Mouse (Mus musculus) left cerebral cortex, postnatal 4 days (tissue): Measurements from ENCODE around the gene Tex29. TPM values are rescaled to one million over a fixed set of nuclear protein-coding genes. Genes with fewer than 3 reads are reported as not detected.

Source experiments
- DNase-seq: peaks from one replicate; pipeline ENCODE4 v3.0.0-alpha.2; 2022
- intact Hi-C: fragments of 180-260 bp; cut with DNase I; formaldehyde crosslinking; loops from one replicate; pipeline ENCODE4 v1.15.1; 2025
- total RNA-seq, 2 experiments: library from RNA; stranded (reverse); gene quantifications; 2 replicates each; pipeline ENCODE4 v1.2.3; 2021

The Tex29 gene
- not detected for total RNA-seq

- DNase-seq, result no peak
- intact Hi-C loops, result no loop called here
Observed at GRCm38 (mm10) chr8:11840174-11840573, at the start of gene Tex29. Gene Tex29, plus strand, starts transcription at chr8:11840474.

DNA sequence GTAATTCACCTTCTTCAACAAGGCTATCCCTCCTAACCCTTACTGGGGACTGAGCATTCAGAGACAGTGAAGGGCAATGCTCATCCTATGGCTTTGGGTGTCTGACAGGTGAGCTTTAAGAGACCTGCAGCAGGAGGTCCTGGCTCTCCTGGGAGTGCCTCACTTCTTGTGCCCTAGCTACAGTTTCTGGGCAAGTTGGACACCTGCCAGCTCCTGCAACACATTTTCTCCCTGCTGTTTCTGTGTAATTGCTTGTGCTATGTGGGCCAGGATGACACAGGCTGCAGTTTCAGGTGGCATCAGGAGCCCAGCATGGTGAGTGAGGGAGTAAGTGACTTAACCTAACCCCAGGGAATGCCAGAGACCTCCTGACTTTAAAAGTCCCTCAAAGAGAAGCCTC, 45.3 kb upstream of the Tex29 start:
- DNase-seq, result peak; percentile 45

DNA sequence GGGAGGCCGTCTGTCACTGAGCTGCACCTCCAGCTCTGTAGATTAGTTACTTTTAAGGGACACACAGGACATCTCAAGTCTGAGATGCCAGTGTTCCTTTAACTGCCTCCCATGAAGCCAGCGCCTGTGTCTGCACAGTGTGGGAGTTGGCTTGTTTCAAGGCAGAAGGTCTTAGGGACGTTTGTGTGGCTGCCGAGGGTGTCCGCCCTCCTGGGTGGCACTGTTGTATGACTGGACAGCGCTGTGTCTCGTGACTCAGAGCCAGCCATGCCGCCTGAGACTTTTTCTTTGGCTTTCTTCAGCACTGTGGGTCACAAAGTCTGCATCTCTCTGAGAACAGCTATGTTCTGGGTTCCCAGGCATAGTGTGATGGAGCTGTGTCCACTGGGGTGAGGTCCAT, 43.1 kb upstream of the Tex29 start:
- intact Hi-C loops, result no loop called here
- peak; percentile 30 for DNase-seq

More for the DNA sequence above, 45.3 kb upstream of the Tex29 start:
- intact Hi-C loops, result no loop called here

DNA sequence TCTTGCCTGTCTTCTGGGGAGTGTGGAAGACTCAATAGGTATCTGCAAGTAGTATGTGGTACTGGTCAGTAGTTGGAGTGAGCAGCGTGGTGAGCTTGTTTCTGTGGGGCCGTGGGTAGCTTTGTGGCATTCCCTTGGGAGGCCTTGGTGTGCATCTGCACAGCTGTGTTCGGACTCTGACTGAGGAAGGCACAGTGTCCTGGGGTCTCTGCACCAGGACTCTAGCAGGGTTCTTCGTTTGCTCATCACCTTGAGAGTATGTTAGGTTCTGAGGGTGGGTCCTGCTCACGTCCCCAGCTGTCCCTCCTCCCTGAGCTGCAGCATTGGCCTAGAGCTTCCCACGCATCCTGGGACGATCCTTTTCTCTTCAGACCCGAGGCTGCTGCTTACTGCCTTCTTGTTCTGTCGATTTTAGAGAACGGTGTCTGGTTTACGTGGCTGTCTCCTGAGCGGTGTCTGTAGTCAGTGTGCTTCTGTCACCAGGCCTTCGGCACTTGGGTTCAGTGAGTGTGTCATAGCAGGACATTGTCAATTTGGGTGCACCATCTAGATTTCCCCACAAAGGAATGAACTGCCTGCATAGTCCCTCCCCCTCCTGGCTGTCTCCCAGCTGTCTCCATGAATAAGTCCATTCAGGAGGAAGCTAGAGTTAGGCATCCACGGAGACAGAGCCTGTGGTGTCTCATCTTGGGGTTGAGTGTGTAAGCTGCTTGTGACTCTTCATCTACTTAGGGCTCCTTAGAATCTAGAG, 42.4 kb upstream of the Tex29 start:
- peak; percentile 78 for DNase-seq
- intact Hi-C loops, result no loop called here

GRCm38 (mm10) chr8:11798480-11798867, 41.8 kb upstream of the Tex29 start:
- intact Hi-C loops, result no loop called here
- no peak for DNase-seq

DNA sequence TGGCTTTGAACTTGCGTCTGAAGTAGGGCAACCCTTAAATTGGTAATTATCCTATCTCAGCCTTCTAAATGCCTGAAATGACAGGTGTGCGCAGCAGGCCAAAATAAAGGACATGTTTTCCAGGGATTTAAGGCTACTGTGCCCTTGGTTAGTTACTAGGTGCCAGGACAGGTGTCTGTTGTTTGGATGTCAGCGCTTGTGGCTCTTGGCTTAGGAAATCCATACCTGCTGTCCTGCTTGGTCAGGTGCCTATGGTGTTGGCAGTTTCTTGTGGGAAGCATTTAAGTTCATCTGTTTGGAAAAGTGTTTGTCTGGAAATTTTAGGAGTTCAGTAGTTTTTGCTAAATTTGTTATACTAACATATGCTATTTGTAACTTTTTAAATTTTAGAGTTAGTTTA, 41.2 kb upstream of the Tex29 start:
- intact Hi-C loops, result no loop called here
- DNase-seq, result no peak

DNA sequence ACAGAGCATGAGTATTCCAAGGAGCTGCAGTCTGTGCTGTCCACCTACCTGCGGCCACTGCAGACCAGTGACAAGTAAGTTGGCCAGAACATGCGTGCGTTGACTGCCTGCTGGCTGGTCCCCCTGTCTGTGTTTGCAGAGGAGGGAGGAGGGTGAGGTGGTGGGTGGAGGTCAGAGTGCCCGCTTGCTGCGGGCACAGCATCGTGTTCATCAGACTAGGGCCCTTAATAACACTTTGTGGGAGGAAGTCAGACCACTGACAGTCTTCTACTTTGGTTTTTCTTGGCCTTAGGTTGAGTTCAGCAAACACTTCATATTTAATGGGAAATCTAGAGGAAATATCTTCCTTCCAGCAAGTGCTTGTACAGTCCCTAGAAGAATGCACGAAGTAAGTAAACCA, 39.8 kb upstream of the Tex29 start:
- DNase-seq, result no peak
- intact Hi-C loops, result no loop called here

- intact Hi-C loops, result no loop called here
- no peak for DNase-seq
Observed at GRCm38 (mm10) chr8:11801571-11801970, 38.7 kb upstream of the Tex29 start.

GRCm38 (mm10) chr8:11804914-11805313, 35.4 kb upstream of the Tex29 start:
- no peak for DNase-seq
- intact Hi-C loops, result no loop called here

DNA sequence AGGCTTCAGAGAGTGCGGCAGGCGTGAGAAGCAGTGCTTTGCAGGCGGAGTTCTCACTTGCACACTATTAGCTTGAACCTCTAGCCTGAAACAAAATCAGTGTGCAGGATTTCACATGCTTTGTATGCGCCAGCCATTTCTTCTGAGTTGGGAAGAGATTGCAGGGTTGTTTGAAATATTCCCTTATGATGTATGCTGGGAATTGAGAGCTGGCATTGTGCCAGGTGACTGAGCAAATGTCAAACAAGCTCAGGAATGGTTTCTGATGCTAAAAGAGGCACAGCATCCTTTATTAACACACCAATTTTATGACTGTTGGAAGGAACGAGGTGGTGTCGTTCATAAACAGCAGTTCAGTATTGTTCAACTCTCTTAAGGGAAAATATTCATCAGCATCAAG, 34.0 kb upstream of the Tex29 start:
- intact Hi-C loops, result no loop called here
- no peak for DNase-seq

DNA sequence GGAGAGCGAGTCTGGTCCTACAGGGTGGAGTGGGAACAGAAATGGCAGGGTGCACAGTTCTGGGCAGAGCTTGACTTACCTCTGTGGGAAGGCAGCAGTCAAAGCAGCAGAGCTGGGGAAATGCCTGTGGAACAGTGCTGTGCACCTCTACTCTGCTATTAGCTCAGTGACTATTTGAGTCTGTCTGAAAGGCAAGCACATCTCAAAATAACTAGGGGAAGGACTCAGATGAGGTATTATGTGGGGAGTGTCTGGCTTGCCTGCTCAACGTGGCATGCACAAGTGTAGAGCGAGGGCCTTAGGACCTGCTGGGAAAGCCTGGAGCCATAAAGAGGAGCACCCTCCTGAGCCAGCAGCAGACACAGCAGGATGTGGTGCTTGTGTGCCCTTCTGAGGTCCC, 32.9 kb upstream of the Tex29 start:
- intact Hi-C loops, result no loop called here
- DNase-seq, result no peak

- intact Hi-C loops, result no loop called here
- no peak for DNase-seq
Observed at GRCm38 (mm10) chr8:11808047-11808446, 32.2 kb upstream of the Tex29 start.

GRCm38 (mm10) chr8:11810426-11810825, 29.8 kb upstream of the Tex29 start:
- DNase-seq, result no peak
- intact Hi-C loops, result no loop called here

DNA sequence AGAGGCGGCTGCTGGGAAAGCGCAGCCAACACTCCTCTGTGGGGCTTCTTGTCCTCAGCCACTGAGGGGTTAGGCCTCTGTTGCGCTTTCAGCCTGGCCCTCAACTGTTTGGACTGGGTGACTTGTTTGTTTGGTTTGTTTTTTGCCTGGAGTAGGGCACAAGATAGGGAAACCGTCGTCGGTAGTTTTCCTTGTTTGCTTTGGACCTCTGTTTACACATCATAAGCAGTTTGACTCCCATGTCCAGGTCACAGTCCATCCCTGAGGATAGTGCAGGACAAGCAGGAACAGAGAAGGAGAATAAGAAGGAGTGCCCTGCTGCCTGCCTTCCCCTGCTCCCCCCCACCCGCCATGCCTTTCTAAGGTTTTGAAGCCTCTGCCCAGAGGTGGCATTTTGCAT, 26.5 kb upstream of the Tex29 start:
- intact Hi-C loops, result no loop called here
- no peak for DNase-seq

GRCm38 (mm10) chr8:11815206-11815605, 25.1 kb upstream of the Tex29 start:
- peak; percentile 23 for DNase-seq
- intact Hi-C loops, result no loop called here

- intact Hi-C loops, result no loop called here
- DNase-seq, result no peak
Observed at GRCm38 (mm10) chr8:11820136-11820535, 20.1 kb upstream of the Tex29 start.

DNA sequence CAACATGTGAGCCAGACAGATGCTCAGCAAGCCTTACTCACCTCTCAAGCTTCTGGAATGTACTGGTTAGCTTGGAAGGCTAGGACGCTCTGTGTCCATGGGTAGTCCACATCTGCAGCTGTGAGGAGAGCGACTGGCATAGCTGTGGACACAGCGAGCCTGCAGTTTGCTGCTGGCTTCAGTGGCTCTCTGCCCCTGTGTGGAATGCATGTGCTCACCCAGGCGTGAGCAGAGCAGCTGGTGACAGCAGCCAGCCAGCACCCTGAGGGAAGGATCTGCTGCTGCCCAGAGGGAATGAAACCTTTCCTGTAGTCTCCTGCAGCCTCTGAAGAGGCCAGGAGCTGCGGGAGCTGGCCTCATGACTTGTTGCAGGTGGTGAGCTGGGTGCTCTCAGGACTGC, 19.7 kb upstream of the Tex29 start:
- intact Hi-C loops, result no loop called here

DNA sequence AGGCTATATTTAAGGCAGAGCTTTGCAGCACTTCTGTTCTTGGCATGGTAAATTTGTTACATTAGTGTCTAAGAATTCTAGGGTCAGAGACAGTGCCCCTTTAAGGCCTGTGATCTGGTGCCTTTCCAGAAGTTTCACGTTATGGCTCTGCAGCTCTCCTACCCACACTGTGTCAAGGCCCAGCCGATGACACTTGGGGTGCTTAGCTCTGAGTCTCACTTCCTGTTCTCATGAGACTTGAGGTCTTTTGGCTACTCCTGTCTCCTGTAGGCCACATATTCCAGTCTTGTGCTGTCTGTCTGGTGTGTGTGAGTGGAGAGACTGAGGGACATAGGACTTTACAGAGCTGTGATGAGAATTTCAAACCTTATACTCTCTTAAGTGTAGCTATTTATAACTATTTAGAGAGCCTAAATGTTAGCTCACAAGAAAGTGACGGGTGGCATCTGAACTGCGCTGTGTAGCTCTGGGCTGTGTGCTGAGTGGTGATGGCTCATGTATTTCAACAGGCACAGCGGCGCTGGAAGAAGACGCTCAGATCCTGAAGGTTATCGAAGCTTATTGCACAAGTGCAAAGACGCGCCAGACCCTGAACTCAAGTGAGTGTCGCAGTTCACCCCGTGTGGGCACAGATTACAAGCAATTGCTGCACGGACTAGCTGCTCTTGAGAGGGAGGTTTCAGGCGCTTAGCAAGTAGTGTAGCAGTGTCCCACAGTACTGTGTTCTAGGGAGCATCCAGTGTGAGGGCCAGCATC, 18.6 kb upstream of the Tex29 start:
- intact Hi-C loops, result no loop called here
- DNase-seq, result no peak

More for the DNA sequence above, 19.7 kb upstream of the Tex29 start:
- peak; percentile 56 for DNase-seq

DNA sequence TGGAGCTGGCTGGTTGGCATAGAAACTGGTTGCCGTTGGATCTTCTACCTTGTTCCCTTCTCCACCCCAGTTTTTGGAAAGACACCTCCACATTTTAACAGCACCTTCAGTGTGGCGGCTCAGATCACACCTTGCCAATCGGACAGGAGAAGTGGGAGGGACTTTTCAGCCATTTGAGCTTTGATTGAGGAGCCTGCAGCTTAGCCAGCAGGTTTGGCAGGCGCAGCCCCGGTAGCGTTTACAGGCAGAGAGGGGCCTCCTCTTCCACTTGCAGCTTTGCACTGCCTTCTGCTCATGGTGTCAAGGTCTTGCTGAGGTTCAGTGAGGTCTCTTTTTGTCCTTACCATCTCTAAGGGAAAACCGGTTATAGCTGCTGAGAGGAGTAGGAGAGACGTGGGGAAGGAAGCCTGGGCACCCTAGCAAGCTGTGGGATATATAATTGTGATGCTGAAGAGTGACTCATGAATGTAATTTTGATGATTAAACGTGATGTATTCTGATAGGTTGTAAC, 17.7 kb upstream of the Tex29 start:
- no peak for DNase-seq

DNA sequence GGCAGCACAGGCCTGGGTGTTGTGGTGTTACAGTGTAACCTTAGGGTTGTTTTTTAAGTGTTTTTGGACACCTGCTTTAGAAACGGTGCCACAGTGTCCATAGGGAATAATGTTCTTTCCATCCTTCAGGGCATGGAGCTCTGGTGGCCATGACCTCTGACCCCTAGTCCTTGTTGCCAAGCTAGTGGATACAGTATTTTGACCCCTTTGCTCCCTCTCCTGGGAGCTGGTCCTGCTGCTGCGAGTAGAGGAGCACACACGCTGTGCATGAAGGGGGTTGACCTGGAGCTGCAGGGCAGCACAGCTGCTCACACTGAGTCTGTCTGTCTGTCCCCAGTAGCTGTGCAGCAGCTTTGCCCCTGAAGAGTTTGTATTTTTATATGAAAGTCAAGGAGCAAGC, 14.5 kb upstream of the Tex29 start:
- DNase-seq, result no peak
- intact Hi-C loops, result loop anchor here (5.0 kb wide), 1 partner anchor 97 kb away; no protein-coding TSS in a partner anchor

More for the DNA sequence above, 17.7 kb upstream of the Tex29 start:
- intact Hi-C loops, result no loop called here

GRCm38 (mm10) chr8:11827312-11827711, 13.0 kb upstream of the Tex29 start:
- intact Hi-C loops, result loop anchor here (5.0 kb wide), 1 partner anchor 95 kb away; no protein-coding TSS in a partner anchor
- no peak for DNase-seq
